Mouse (Mus musculus) kidney, adult 18-20 months (tissue): ENCODE measurements around the gene Map3k5.
A peak's percentile ranks its signal among the peaks of the same experiment; 100 is the strongest.

Source experiments
- DNase-seq: peaks from one replicate; pipeline ENCODE4 v3.0.0; 2021

Gene Map3k5

DNA sequence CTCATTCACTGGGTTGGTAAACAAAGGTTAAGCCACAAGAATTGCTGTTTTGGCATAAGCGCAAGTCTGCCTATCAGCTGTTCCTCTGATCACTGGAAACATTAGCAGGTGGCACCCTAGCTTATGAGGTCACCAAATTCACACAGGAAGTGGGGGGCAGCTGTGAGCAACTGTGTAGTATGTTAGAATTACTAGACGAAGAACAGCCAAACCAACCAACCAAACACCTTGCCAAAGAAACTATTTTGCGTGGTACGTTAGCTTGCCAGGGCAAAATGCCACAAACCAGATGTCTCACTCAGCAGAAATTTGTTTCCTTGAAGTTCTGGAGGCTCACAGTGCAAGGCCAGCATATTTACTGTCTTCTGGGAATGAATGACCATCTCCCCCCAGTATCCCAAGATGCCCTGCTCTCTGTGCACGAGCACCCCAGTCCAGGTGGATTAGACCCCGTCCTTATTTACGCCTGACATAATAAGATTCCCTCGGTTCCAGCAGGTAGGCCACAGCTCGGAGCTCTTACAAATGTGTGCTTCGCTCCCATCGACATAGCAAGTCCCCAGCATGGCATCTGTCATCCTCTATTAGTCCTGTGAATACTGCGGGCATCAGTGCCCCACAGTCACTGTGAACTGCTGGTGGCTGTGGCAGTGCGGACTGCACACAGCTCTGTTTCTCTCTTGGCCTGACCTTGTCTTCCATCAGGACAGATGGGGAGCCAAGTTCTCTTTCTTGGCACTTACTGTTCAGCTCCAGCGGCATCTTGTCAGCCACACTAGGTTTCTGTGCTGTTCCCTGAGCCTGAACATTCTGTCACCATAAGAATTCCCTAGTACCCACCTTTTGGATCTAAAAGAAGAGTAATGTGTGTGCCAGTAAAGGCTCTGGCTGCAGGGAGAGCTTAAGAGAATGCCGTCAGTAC, 185.5 kb downstream of the Map3k5 start:
- DNase-seq = peak; percentile 37

DNA sequence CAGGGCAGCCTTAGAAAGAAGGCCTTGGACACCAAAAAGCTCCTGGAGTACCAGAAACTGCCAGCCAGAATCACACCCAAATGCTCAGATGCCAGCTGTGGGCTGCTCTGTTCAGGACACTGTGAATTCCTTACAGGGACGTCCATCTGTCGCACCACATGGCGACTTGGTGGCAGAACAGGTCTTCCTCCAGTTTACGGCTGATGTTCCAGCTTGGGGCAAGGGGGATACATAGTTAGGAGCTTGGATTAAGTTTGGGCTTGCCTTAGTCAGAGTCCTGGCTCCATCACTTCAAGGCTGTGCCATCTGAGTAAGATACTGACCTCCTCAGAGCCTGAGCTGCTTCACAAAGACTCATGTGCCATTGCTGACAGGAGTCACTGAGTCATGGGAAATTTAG, 187.7 kb downstream of the Map3k5 start:
- no peak for DNase-seq

DNA sequence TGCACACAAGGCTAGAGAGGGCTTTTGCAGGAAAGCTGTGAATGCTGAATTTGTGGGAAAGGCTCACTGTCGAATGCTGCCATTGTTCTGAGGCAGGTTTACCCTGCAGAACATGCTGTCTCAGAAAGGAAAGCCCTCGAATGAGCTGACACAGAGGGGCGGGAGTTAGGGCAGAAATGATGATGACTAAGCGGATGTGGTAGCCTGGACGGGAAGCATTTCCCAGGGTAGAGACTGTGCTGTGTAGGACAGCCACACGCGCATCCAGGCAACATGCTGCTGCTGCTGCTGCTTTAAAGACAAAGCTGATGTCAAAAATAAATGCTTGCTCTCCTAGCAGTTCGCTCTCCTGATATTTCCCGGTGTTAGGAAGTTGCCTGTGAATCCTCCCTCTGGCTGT, 189.1 kb downstream of the Map3k5 start:
- peak; percentile 20 for DNase-seq

DNA sequence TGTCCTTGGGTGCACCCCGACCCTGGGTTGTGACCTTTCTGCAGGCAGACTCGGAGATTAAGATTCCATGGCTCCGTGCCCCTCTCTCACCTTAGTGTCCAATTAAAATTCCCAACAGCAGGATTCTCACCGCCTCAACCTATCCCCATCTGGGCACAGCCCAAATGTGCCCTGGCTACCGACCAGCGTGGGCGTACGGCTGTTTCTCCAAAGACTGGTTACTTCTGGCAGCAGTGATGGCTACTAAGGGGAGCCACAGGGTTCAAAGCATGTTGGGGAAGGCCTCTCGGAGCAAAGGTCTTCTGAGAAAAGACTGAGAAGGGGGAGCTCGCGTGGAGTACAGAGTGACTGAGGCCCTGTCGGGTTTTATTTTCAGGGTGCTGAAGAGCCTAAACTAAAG, 190.3 kb downstream of the Map3k5 start:
- DNase-seq = peak; percentile 24

DNA sequence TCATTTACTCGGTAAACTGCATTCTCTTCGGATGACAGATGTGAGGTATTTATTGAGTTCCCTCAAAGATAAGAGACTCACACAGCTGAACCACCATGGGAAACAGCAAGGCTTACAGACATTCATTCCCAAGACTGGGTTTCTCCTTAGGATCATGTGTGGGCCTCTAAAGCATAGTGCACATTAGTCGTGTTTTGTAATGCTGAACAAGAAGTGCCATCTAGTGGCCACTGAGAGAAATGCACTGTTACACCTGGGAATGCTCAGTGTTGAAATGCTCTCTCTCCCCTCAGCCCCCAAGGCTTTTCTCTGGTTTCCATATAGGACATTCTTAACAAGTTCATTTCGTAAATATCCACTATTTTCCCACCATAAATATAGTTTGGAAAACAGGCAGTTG, 191.0 kb downstream of the Map3k5 start:
- DNase-seq = peak; percentile 59

DNA sequence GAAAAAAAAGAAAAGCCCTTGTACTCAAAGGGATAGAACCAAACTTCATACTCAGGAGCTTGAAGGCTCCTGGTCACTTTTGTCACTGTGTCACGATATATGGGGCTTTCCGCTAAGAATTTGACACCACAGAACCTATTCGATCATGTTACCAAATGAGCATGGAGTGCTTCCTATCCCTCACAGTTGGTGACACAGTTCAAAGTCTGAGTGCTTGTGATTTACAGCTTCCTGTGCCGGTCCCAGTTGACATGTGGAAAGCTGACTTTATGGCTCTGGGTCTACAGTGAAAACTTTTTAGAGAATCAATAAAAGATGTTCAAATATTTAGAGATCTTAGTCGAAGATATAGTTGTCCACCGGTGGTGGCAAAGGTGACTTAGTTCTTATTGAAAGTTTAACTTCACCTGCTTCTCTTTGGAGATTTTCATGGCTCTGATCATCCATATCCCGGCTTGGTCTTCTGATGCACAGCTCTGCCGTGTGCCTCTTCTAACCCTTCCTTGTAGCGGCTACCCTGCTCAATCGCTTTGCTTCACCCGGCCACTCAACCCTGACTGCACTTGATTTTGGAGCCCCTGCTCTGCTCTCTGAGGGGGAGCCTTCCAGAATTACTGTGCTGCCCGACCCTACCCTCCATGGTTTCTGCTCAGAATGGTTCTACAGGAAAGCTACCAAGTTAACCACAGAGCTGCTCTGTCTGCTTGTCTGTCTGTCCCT, 198.8 kb downstream of the Map3k5 start:
- no peak for DNase-seq

DNA sequence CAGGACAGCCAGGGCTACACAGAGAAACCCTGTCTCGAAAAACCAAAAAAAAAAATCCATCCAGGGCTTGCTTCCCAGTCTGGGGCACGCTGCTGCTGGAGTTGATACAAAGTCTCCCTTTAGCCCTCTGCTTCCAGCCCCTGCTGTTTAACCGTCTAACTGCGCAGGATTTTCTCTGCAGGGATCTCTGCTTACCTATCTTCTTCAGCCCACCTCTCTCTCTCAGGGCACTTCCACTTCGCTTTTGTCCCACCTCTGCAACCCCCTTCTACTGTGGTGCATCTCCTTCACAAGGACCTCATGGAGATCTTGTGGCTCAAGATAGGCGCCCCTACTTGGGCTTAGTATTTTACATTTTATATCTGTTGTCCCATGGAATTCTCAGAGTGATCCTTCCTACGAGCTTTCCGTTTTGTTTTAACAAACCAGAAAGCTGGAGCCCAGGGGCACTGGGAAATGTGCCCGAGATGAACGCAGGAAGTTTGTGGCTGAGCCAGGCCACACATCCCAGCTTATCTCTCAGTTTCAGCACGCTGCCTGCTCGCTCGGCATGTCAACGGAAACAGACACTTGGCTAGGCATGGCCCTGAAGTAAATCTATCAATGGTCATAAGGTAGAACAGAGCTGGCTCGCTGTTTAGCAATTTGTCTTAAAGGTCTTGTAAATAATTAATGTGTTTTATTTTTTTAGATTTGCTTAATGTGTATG, 201.2 kb downstream of the Map3k5 start:
- DNase-seq = no peak

DNA sequence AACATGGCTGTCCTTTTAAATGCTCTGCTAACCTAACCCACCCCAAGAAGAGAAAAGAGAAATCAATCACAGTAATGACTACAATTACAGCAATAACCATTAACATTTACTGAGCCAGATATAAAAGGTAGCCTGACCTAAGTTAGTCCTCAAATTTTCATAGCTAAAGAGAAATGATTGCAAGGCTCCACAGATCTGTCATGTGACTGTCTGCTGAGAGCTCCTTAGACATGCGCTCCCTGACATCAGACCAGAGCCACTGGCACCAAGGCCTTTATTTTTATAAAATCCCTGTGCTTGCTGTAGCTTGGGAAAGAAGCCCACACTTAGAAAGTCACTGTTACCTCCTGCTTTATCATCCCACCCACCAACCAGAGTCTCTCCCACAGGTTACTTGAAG, 202.2 kb downstream of the Map3k5 start:
- no peak for DNase-seq

DNA sequence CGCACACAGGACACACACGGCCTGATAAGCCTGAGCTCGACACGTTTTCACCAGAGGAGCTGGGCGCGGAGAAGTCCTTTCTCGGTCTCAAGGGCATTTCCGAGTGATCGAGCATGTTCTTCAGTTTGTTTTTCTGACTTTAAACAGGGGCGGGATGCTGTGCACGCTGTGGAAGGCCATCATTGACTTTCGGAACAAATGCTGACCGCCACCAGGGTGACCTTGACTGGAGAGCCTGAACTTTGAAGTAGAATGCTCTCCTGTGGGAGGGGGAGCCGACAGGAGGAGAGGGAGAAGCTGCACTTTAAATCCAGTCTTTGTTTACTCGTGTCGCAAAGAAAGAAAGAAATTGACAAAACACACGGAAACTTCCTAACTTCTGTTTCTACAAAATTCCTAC, 207.1 kb downstream of the Map3k5 start:
- no peak for DNase-seq

DNA sequence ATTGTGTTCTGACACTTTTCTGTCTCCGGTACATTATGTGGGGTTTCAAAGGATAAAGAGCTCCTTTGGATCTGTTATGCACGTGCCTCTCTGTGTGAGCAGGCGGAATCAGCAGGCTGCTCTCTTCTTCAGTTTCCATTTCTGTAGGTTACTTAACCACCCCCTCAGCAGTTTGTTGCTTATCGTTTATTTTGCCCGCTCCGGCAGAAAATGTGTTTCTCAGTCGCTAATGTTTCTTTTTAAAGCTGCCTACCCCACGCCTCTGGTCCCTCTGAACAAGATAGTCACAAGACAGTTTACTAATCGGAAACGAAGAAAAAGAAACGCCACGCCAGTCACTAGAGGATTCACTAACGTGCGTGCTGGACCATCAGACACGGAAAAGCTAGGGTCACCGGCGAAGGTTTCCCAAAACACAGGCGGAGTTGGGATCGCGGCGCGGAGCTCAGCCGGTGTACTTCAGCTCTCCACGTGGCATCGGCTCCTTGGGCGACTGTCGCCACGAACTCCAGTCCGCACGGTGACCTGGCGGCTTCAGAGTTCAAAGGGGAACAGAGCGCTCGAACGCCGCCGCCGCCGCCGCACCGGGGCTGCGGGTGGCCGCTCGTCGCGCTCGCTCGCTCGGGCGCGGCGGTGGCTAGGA, 214.0 kb downstream of the Map3k5 start, which contains the start of gene Map7:
Map7 (plus strand) TSS at position 342 of the 643 bp plus-strand sequence.
- no peak for DNase-seq

DNA sequence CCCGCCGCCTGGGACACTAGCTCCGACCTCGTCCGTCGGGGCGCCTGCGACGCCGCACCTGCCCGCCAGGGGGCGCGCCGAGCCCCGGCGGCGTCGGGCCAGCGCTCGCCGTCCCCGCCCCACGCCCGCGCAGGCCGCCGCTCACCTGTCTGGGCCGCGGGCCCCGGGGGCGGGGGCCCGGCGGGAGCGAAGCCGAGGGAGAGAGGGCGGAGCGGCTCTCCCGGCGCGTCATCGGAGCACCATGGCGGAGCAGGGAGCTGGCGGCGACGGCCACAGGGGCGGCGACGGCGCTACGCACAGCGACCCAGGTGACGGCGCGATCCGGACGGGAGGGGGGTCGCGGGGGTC, 214.5 kb downstream of the Map3k5 start:
- peak; percentile 84 for DNase-seq

DNA sequence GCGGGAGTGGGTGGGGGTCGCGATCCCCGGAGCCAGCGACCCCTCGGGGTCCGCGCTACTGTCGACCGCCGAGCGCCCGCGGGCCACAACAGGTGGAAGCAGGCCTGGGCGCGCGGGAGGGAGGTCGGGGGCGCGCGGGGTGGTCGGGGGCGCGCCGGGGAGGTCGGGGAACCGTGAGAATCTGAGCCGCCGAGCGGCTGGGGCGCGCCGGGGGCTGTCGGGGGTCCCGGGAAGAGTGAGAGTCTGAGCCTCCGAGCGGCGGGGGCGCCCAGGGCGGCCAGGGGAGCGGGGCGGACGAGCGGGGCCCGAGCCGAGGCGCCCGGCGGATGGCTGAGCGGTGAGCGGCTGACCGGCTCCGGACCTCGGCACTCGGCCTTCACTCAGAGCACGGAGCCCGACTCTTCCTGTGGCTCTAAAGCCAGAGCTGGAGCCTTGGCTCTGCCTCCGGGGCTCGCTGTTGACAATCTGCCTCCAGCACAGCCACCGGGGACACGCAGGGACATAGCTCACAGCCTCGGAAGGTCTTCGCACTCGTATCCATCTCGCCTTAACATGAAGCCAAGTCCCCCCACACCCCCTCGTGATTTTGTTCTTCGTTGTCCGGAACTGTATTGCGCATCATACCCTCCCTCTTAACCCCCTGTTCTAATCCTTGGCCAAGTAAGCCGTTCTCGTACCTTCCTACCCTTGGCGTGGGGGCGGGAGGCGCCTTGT, 215.0 kb downstream of the Map3k5 start:
- DNase-seq = peak; percentile 64

DNA sequence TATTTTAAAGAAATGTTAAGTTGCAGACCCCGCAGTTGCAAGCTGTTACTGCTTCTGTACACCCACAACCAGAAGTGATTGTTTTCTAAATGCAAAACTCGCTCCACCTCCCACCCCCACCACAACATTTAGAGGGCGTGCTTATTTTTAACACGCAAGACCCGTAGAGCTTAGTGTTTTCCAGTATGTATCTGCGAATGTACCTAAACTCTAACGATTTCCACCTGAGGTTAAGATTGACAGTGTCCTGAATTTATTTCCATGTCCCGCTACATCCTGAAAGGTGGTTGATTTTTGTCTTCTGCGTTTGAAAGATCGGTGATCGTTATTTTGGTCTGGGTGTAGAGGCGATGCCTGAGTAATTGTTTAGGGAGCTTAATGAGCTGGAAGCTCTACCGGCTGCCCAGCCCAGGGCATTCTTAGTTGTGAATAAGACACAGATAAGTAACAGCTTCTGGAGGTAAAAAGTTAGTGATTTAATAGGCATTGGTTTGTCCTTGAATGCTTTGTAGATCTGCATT, 215.6 kb downstream of the Map3k5 start:
- DNase-seq = peak; percentile 30

DNA sequence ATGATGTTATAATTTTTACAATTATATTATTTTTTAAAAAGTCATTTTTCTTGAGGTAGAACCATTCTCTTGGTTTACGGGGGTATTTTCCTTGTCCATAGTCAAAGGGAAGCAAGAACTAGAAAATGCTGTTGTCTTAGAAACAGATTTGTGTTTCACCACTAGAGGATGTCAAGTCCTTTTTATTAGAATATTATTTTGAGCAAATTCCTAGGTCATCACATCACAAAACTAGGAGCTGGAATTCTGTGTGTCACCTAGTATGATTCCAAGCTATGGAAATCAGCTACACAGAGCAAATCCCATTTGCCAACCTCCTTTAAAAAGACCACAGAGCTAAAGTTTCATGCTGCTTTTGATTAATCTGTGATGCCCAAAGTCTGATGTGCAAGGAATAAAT, 217.9 kb downstream of the Map3k5 start:
- DNase-seq = no peak

DNA sequence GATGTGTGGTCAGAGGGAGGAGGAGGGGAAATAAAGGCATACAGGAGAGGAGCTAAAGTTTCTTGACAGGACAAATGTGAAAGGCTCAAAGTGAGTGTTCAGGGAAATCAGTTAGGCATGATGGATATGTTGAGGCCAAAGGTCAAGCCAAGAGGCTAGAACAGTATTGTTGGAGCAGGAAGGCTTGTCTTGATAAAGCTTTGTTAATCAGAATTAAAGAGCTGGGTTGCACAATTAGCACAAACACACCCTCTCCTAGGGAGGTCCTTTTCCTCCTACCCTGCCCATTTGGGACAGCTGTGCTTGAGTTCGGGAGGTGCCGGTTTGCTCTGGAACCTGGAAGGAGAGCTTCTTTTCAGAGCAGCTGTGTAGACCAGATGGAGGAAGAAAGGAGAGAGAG, 219.2 kb downstream of the Map3k5 start:
- no peak for DNase-seq

DNA sequence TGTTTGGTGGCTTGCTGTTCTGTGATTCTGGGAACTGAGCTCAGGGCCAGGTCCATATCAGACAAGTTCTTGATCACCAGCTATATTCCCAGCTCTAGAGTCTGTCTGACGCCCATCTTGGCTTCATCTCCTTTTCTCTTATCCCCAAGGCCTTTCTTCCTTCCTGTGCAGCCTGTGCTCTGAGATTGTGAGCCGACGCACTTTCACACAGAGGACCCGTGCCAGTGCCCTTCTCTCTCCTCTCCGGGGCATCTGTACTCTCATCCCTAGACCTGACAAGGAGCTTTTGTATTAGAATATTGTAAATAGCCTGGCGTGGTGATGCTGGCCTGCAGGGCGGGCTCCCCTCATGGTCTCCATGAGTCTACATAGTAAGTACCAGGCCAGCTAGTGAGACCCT, 221.1 kb downstream of the Map3k5 start:
- no peak for DNase-seq

DNA sequence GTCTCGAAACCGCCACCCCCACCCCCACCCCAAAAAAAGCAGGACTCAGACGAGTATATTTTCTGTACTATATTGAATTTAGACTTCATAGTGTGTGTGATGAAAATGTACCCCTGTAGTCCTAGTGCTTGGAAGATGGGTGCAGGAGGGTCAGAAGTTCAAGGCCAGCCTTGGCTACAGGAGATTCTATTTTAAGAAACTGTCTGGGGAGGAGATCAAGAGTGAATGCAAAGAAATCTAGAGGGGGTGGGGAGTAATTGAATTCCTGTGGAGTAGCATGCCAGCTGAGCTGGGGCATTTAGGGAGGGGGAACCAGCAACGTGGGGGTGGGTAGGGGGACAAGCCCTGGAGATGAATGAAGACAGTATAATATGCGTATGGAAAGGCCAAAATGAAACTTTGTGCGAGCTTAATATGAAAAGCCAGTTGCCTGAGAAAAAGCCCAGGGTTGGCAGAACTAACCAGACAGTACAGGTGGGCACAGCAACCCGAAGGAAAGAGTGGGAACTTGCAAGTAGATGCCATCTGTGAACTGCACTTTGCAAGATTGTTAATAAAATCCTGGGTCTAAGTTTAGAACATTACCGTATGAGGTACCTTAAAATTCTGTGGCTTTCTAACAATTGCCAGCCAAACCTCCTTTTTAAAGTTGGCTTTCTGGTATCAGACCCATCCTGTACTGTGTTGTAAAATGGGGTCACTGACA, 222.9 kb downstream of the Map3k5 start:
- DNase-seq = no peak

DNA sequence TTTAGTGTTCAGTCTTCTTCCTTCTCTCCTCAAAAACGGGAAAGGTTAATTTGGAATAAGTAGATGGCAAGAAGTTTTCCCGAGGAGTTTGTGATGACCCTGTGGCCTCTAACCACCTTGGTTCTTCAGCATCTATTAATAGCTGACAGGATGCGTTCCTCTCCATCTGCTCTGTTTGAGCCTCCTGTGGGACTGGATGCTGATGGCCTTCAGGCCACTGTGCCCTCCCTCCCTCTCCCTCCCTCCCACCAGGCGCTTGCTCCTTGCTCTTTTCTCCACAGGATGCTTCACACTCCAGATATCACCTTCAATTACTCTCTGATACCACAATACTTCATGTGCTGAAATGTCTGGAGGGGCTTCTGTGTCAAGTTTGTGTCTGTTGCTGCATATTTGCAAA, 224.5 kb downstream of the Map3k5 start:
- no peak for DNase-seq

DNA sequence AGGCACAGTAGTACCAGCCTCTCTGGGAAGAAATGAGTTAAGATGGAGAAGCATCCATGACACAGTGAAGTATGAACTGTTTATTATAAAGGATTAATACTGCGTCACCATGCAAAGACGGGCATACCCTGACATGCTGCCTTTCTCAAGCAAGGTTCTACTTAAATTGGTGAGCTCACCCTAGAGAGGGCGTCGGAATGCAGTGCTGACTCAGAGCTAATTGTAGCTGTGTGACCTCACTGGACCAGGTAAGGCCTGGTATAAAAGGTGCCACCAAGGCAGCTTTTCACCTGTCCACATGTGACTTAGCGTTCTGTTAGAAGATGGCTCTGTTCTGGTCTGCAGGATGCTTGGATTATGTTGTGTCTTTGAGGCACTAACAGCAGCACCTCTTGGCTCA, 225.0 kb downstream of the Map3k5 start:
- no peak for DNase-seq

DNA sequence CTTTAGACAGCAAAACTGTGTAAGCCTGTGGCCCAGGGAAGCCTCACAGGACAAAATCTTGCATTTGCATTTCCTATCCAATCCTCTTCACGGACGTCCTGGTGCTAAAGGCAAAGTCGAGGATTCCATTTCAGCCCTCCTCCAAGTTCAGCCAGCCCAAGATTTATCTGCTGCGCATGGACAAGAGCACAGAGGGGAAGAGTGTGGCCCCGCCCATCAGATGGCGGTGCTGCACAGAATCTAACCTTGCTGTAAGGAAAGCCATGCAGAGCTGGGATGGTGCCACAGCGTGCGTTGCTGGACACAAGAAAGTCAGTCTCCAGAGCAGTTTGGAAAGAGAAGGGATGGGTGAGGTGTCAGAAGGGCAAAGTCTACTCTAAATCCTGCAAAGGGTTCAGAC, 226.6 kb downstream of the Map3k5 start:
- peak; percentile 52 for DNase-seq

DNA sequence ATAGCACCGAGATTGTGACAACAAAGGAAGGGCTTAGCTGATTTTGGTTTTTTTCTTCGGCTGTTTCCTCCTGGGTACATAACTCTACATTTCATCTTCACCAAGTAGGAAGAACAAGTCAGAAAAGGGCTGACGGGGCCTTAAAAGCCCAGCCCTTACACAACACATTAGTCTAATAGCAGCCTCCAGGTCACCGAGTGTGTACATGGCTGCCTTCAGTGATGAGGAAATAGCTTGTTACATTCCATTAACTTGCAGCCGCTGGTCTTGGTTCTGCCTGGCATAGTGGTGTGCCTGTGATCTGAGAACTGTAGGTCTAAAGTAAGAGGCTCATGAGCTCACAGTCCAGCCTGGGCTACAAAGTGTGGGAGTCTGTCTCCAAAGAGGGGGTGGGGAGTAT, 230.5 kb downstream of the Map3k5 start:
- no peak for DNase-seq

DNA sequence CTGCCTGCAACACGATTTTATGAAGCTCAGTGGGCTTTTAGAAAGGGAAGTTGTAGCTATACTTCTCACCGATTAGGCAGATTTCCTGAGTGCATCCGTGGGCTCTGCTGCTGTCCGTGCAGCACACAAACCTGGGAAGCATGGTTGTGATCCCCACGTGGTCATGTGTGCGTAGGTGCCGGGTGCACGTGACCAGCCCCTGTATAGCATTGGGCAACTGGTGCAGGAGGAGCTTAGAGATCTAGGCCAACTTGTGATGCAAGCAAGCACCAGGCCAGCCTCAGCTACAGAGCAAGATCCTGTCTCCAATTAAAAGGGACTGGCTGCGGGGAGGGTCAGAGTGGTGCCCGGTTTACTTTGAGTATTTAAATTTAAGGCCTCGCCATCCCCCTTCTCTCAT, 232.5 kb downstream of the Map3k5 start:
- no peak for DNase-seq
